Mouse (Mus musculus): ENCODE measurements around the gene Sde2. TPM values are rescaled to one million over a fixed set of nuclear protein-coding genes. Genes with fewer than 3 reads are reported as not detected.
"Not testable (repeated sequence)": the region's sequence is repeated elsewhere in the genome, so short reads cannot be mapped to it uniquely, and the experiment has no call there.

Sde2 gene
- polyA plus RNA-seq, 1 experiment from 2014 or later = 28.6 TPM

GRCm38 (mm10) chr1:180829775-180830174, 21.2 kb upstream of the Sde2 start:
- ATAC-seq (replicated peaks; ENCODE audit: extremely low read depth, insufficient read depth, low FRiP score) = 0 out of 2 replicates have a peak, but pooled peaks have one; percentile 14

GRCm38 (mm10) chr1:180830175-180830574, 20.8 kb upstream of the Sde2 start:
- H3K36me3 ChIP-seq (ENCODE audit: control insufficient read depth, insufficient read depth) = no peaks in the 10 kb centered on the region
- 0 out of 2 replicates have a peak, but pooled peaks cover 2% of the 10 kb centered on the region for H3K9me3 ChIP-seq (replicated peaks; ENCODE audit: control insufficient read depth, low read length)
- peak overlapping the region; percentile 31 for H3K4me2 ChIP-seq (ENCODE audit: low read depth, low read length)
- ATAC-seq (replicated peaks; ENCODE audit: extremely low read depth, insufficient read depth, low FRiP score) = 0 out of 2 replicates have a peak, but pooled peaks have one; percentile 14
- peaks cover 13% of the 10 kb centered on the region for H3K4me1 ChIP-seq (ENCODE audit: control insufficient read depth, insufficient read depth, low read length)
- no peak overlapping the region for H3K4me3 ChIP-seq (ENCODE audit: low read length)
- H3K27ac ChIP-seq (ENCODE audit: low read length) = no peak overlapping the region
- no peaks in the 10 kb centered on the region for H3K27me3 ChIP-seq (ENCODE audit: control insufficient read depth, insufficient read depth, low read length)
- WGBS = 61% methylated on average over 11 of the region's 11 CpGs
- H3K9ac ChIP-seq (ENCODE audit: low read length) = no peak overlapping the region

More at GRCm38 (mm10) chr1:180829775-180830174, 21.2 kb upstream of the Sde2 start:
- Histone ChIP-seq H3K27me3 (ENCODE audit: control insufficient read depth, insufficient read depth, low read length) (no peaks in the 10 kb centered on the region), H3K36me3 (ENCODE audit: control insufficient read depth, insufficient read depth) (no peaks in the 10 kb centered on the region), H3K4me2 (ENCODE audit: low read depth, low read length) (no peak overlapping the region), H3K4me3 (ENCODE audit: low read length) (no peak overlapping the region), H3K4me1 (ENCODE audit: control insufficient read depth, insufficient read depth, low read length) (peaks cover 15% of the 10 kb centered on the region), H3K9me3 (replicated peaks; ENCODE audit: control insufficient read depth, low read length) (0 out of 2 replicates have a peak, but pooled peaks cover 2% of the 10 kb centered on the region), H3K9ac (ENCODE audit: low read length) (no peak overlapping the region), H3K27ac (ENCODE audit: low read length) (no peak overlapping the region)
- WGBS = 64% methylated on average over 11 of the region's 11 CpGs

GRCm38 (mm10) chr1:180830588-180831346, 20.2 kb upstream of the Sde2 start:
- H3K4me3 ChIP-seq (ENCODE audit: low read length) = no peak overlapping the region

GRCm38 (mm10) chr1:180835273-180836015, 15.5 kb upstream of the Sde2 start:
- Histone ChIP-seq H3K36me3 (ENCODE audit: control insufficient read depth, insufficient read depth) (no peaks in the 10 kb centered on the region), H3K4me2 (ENCODE audit: low read depth, low read length) (no peak overlapping the region), H3K4me3 (ENCODE audit: low read length) (no peak overlapping the region), H3K27ac (ENCODE audit: low read length) (no peak overlapping the region), H3K9me3 (replicated peaks; ENCODE audit: control insufficient read depth, low read length) (no peaks in the 10 kb centered on the region), H3K9ac (ENCODE audit: low read length) (no peak overlapping the region), H3K27me3 (ENCODE audit: control insufficient read depth, insufficient read depth, low read length) (no peaks in the 10 kb centered on the region), H3K4me1 (ENCODE audit: control insufficient read depth, insufficient read depth, low read length) (peaks cover 4% of the 10 kb centered on the region)
- ATAC-seq (replicated peaks; ENCODE audit: extremely low read depth, insufficient read depth, low FRiP score) = no peak
- 75% methylated on average over 10 of the region's 10 CpGs for WGBS

More at GRCm38 (mm10) chr1:180830588-180831346, 20.2 kb upstream of the Sde2 start:
- peaks cover 13% of the 10 kb centered on the region for H3K4me1 ChIP-seq (ENCODE audit: control insufficient read depth, insufficient read depth, low read length)
- ATAC-seq (replicated peaks; ENCODE audit: extremely low read depth, insufficient read depth, low FRiP score) = no peak
- H3K36me3 ChIP-seq (ENCODE audit: control insufficient read depth, insufficient read depth) = no peaks in the 10 kb centered on the region
- peak overlapping the region; percentile 31 for H3K4me2 ChIP-seq (ENCODE audit: low read depth, low read length)
- H3K27ac ChIP-seq (ENCODE audit: low read length) = no peak overlapping the region
- 28% methylated on average over 14 of the region's 14 CpGs for WGBS
- peak overlapping the region; percentile 0; the same call in 1 of the 2 replicates for H3K9ac ChIP-seq (ENCODE audit: low read length)
- 0 out of 2 replicates have a peak, but pooled peaks cover 2% of the 10 kb centered on the region for H3K9me3 ChIP-seq (replicated peaks; ENCODE audit: control insufficient read depth, low read length)
- H3K27me3 ChIP-seq (ENCODE audit: control insufficient read depth, insufficient read depth, low read length) = no peaks in the 10 kb centered on the region

GRCm38 (mm10) chr1:180836467-180836866, 14.5 kb upstream of the Sde2 start:
- H3K4me1 ChIP-seq (ENCODE audit: control insufficient read depth, insufficient read depth, low read length); H3K4me3 ChIP-seq (ENCODE audit: low read length); H3K9ac ChIP-seq (ENCODE audit: low read length); ATAC-seq (replicated peaks; ENCODE audit: extremely low read depth, insufficient read depth, low FRiP score); H3K27ac ChIP-seq (ENCODE audit: low read length); H3K27me3 ChIP-seq (ENCODE audit: control insufficient read depth, insufficient read depth, low read length); H3K4me2 ChIP-seq (ENCODE audit: low read depth, low read length); H3K9me3 ChIP-seq (replicated peaks; ENCODE audit: control insufficient read depth, low read length); H3K36me3 ChIP-seq (ENCODE audit: control insufficient read depth, insufficient read depth): not testable (repeated sequence)
- 86% methylated on average over 8 of the region's 8 CpGs for WGBS

GRCm38 (mm10) chr1:180837186-180837585, 13.7 kb upstream of the Sde2 start:
- Histone ChIP-seq H3K9me3 (replicated peaks; ENCODE audit: control insufficient read depth, low read length) (no peaks in the 10 kb centered on the region), H3K4me3 (ENCODE audit: low read length) (no peak overlapping the region), H3K27me3 (ENCODE audit: control insufficient read depth, insufficient read depth, low read length) (no peaks in the 10 kb centered on the region), H3K4me2 (ENCODE audit: low read depth, low read length) (no peak overlapping the region), H3K36me3 (ENCODE audit: control insufficient read depth, insufficient read depth) (no peaks in the 10 kb centered on the region), H3K9ac (ENCODE audit: low read length) (no peak overlapping the region), H3K4me1 (ENCODE audit: control insufficient read depth, insufficient read depth, low read length) (no peaks in the 10 kb centered on the region), H3K27ac (ENCODE audit: low read length) (no peak overlapping the region)
- 73% methylated on average over 5 of the region's 5 CpGs for WGBS
- no peak for ATAC-seq (replicated peaks; ENCODE audit: extremely low read depth, insufficient read depth, low FRiP score)

- Histone ChIP-seq H3K4me3 (ENCODE audit: low read length) (no peak overlapping the region), H3K4me2 (ENCODE audit: low read depth, low read length) (no peak overlapping the region), H3K27ac (ENCODE audit: low read length) (no peak overlapping the region), H3K36me3 (ENCODE audit: control insufficient read depth, insufficient read depth) (no peaks in the 10 kb centered on the region), H3K4me1 (ENCODE audit: control insufficient read depth, insufficient read depth, low read length) (no peaks in the 10 kb centered on the region), H3K9me3 (replicated peaks; ENCODE audit: control insufficient read depth, low read length) (no peaks in the 10 kb centered on the region), H3K9ac (ENCODE audit: low read length) (no peak overlapping the region), H3K27me3 (ENCODE audit: control insufficient read depth, insufficient read depth, low read length) (no peaks in the 10 kb centered on the region)
- no peak for ATAC-seq (replicated peaks; ENCODE audit: extremely low read depth, insufficient read depth, low FRiP score)
- WGBS = 51% methylated on average over 6 of the region's 6 CpGs
Observed at GRCm38 (mm10) chr1:180838014-180838413, 12.9 kb upstream of the Sde2 start.

- no peaks in the 10 kb centered on the region for H3K9me3 ChIP-seq (replicated peaks; ENCODE audit: control insufficient read depth, low read length)
- H3K9ac ChIP-seq (ENCODE audit: low read length) = no peak overlapping the region
- 66% methylated on average over 8 of the region's 8 CpGs for WGBS
- no peak overlapping the region for H3K27ac ChIP-seq (ENCODE audit: low read length)
- no peak for ATAC-seq (replicated peaks; ENCODE audit: extremely low read depth, insufficient read depth, low FRiP score)
- no peak overlapping the region for H3K4me3 ChIP-seq (ENCODE audit: low read length)
- no peaks in the 10 kb centered on the region for H3K4me1 ChIP-seq (ENCODE audit: control insufficient read depth, insufficient read depth, low read length)
- H3K36me3 ChIP-seq (ENCODE audit: control insufficient read depth, insufficient read depth) = no peaks in the 10 kb centered on the region
- no peak overlapping the region for H3K4me2 ChIP-seq (ENCODE audit: low read depth, low read length)
- no peaks in the 10 kb centered on the region for H3K27me3 ChIP-seq (ENCODE audit: control insufficient read depth, insufficient read depth, low read length)
Observed at GRCm38 (mm10) chr1:180839201-180839910, 11.6 kb upstream of the Sde2 start.
